Mouse (Mus musculus): ENCODE measurements around the gene Plcz1.

- TF ChIP-seq CTCF (IDR thresholded peaks at IDR 0.05 in 2 of 3, conservative IDR thresholded peaks at IDR 0.05 in 1 of 3; ENCODE audit: control insufficient read depth in 1 of 3, insufficient read depth in 1 of 3, low read depth in 2 of 3, low read length in 3 of 3, poor library complexity in 1 of 3, severe bottlenecking in 1 of 3) (peak in 1 of 3 experiments; percentile 3; a peak in 2 of 6 replicates), GATA1 (IDR thresholded peaks at IDR 0.05; ENCODE audit: low read depth, low read length) (no peak), EP300 (IDR thresholded peaks at IDR 0.05; ENCODE audit: low read depth in 1 of 2, low read length in 2 of 2) (no peak), ZMIZ1 (IDR thresholded peaks at IDR 0.05; ENCODE audit: low read depth, low read length) (no peak), POLR2AphosphoS2 (IDR thresholded peaks at IDR 0.05; ENCODE audit: low read length) (no peak), SMC3 (IDR thresholded peaks at IDR 0.05; ENCODE audit: low read depth, low read length) (no peak), MXI1 (IDR thresholded peaks at IDR 0.05; ENCODE audit: low read depth, low read length) (no peak), GABPA (IDR thresholded peaks at IDR 0.05; ENCODE audit: low read depth, low read length) (no peak), MYB (IDR thresholded peaks at IDR 0.05; ENCODE audit: low read depth, low read length) (no peak), ZNF384 (IDR thresholded peaks at IDR 0.05; ENCODE audit: low read depth, low read length) (no peak), NRF1 (IDR thresholded peaks at IDR 0.05; ENCODE audit: insufficient read depth, low read depth, low read length, poor library complexity, severe bottlenecking) (no peak), POLR2A (IDR thresholded peaks at IDR 0.05; ENCODE audit: control insufficient read depth in 1 of 2, insufficient read depth in 1 of 2, low read depth in 1 of 2, low read length in 2 of 2, poor library complexity in 1 of 2) (no peak), UBTF (IDR thresholded peaks at IDR 0.05; ENCODE audit: borderline replicate concordance, insufficient read depth, low read depth, low read length) (no peak), RAD21 (IDR thresholded peaks at IDR 0.05; ENCODE audit: low read depth, low read length) (no peak)
Measured at GRCm38 (mm10) chr6:140081739-140082138, 40.5 kb upstream of the Plcz1 start.
